Mouse (Mus musculus) hindbrain, embryonic 16.5 days (tissue): ENCODE data around the gene Smim7. TPM values are rescaled to one million over a fixed set of nuclear protein-coding genes. Genes with fewer than 3 reads are reported as not detected.

ENCODE experiments used
- ATAC-seq: fragments of 200-750 bp; cut with Nextera tagmentation; 2 replicates; pipeline ENCODE4 v1.8.0; 2017; ENCODE audit warnings: moderate TSS enrichment, moderate library complexity
- H3K27ac ChIP-seq: fragments of 300-500 bp; sonication (generic); 2 replicates; pipeline ENCODE4 v1.5.1; 2014; ENCODE audit warnings: low read depth, mild to moderate bottlenecking, control low read depth, low read length, moderate library complexity
- H3K27me3 ChIP-seq: fragments of 300-500 bp; sonication (generic); replicated peaks from 2 replicates; pipeline ENCODE4 v1.6.1; 2014; ENCODE audit warnings: low read length; ENCODE audit not compliant: control insufficient read depth, insufficient read depth
- H3K36me3 ChIP-seq: fragments of 300-500 bp; sonication (generic); 2 replicates; pipeline ENCODE4 v1.6.1; 2014; ENCODE audit warnings: mild to moderate bottlenecking, low read length, moderate library complexity, mixed read lengths; ENCODE audit not compliant: control insufficient read depth, insufficient read depth
- H3K4me1 ChIP-seq: fragments of 300-500 bp; sonication (generic); 2 replicates; pipeline ENCODE4 v1.6.1; 2014; ENCODE audit warnings: low read depth, low read length; ENCODE audit not compliant: control insufficient read depth, insufficient read depth
- H3K4me2 ChIP-seq: fragments of 300-500 bp; sonication (generic); 2 replicates; pipeline ENCODE4 v1.6.1; 2014; ENCODE audit warnings: mild to moderate bottlenecking, low read length, control low read depth, moderate library complexity
- H3K4me3 ChIP-seq: fragments of 300-500 bp; sonication (generic); 2 replicates; pipeline ENCODE4 v1.5.1; 2014; ENCODE audit warnings: mild to moderate bottlenecking, low read length, control low read depth, moderate library complexity
- H3K9ac ChIP-seq: fragments of 300-500 bp; sonication (generic); 2 replicates; pipeline ENCODE4 v1.6.1; 2014; ENCODE audit warnings: low read depth, mild to moderate bottlenecking, control low read depth, low read length, moderate library complexity
- H3K9me3 ChIP-seq: fragments of 300-500 bp; sonication (generic); 2 replicates; pipeline ENCODE4 v1.6.1; 2014; ENCODE audit warnings: mild to moderate bottlenecking, low read length, moderate library complexity; ENCODE audit not compliant: control insufficient read depth
- WGBS: fragments of 180-500 bp; shearing (Covaris S2); extraction: QIAGEN DNeasy Blood & Tissue Kit; methylation state at CpG from one replicate; pipeline ENCODE4 v1.1.7; 2014; 5-methylcytosine and 5-hydroxymethylcytosine counted together
- polyA plus RNA-seq: library from polyadenylated mRNA; unstranded; fragments of >200 nt; fragmentation: Nextera tagmentation; extraction: Ambion mirVana; gene quantifications from 2 replicates; pipeline ENCODE4 v1.2.1, GENCODE M21; 2015

Gene Smim7
- 123 and 127 TPM in 2 replicates for polyA plus RNA-seq

DNA sequence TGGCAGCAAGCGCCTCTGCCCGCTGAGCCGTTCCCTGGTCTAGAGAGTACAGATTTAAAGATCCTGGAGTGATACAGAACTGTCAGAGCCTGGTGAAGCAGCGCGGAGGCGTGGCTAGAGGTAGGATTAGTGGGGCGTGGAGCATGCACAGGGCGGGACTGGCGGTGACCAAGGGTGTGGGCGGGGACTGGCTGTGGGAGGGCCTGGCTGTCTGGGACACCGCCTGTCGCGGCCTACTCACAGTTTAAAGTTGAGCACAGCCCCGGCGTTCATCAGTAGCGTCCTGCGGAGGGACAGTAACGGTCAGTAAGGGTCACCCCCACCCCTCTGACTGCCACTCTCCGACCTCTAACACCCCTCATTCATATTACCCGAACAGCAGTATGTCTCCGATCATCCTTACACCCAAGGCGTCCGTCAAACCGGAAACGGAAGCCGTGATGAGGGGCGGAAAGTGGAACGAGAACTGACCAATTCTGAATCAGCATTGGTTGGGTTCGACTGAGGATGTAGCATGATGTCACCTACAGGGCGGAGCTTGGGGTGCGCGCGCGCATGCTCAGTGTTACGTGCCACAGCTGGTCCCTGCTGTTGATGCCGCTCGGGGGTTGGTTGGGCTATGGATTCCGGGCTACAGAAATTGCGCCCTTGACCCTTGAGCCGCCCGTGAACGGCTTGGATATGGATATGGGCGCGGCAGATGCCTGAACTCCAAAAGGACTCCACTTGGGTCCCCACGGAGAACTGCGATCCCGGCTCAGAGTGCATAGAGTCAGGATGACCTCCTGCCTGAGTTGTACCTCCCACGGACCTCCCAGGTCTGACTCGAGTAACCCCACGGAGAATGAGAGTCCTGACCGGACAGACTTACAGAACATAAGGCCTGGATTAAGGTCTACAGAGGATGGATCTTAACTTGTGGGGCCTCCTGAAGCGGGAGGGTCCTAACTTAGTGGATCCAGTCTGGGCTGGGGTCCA lies at the start of gene Smim7:
Smim7 (minus strand) TSS at position 456 of the 978 bp plus-strand sequence.
- WGBS: under 1% methylated on average over 52 of the region's 52 CpGs
- ATAC-seq: peak; percentile 96
- peak within 1 kb of the TSS; percentile 78 for H3K9ac ChIP-seq
- peaks cover 31% of the 10 kb centered on the region for H3K4me1 ChIP-seq
- H3K9me3 ChIP-seq: no peaks in the 10 kb centered on the region
- H3K27ac ChIP-seq: peak within 1 kb of the TSS; percentile 86
- H3K4me2 ChIP-seq: peak within 1 kb of the TSS; percentile 97
- H3K27me3 ChIP-seq: no peaks in the 10 kb centered on the region
- peaks cover 26% of the 10 kb centered on the region for H3K36me3 ChIP-seq
- peak within 1 kb of the TSS; percentile 63 for H3K4me3 ChIP-seq

GRCm38 (mm10) chr8:72590198-72590597 lies 19.3 kb upstream of the Smim7 start:
- no peaks in the 10 kb centered on the region for H3K9me3 ChIP-seq
- WGBS: 58% methylated on average over 2 of the region's 2 CpGs
- no peak for ATAC-seq

GRCm38 (mm10) chr8:72589286-72589685 lies 18.4 kb upstream of the Smim7 start:
- Histone ChIP-seq H3K4me1 (no peaks in the 10 kb centered on the region), H3K9ac (no peak overlapping the region), H3K9me3 (no peaks in the 10 kb centered on the region), H3K27ac (no peak overlapping the region), H3K27me3 (no peaks in the 10 kb centered on the region), H3K4me3 (no peak overlapping the region), H3K4me2 (no peak overlapping the region), H3K36me3 (no peaks in the 10 kb centered on the region)
- WGBS: 71% methylated on average over 7 of the region's 7 CpGs
- no peak for ATAC-seq

More at GRCm38 (mm10) chr8:72590198-72590597, 19.3 kb upstream of the Smim7 start:
- no peaks in the 10 kb centered on the region for H3K36me3 ChIP-seq
- H3K4me1 ChIP-seq: no peaks in the 10 kb centered on the region
- no peak overlapping the region for H3K27ac ChIP-seq
- no peak overlapping the region for H3K4me3 ChIP-seq
- H3K4me2 ChIP-seq: no peak overlapping the region
- no peak overlapping the region for H3K9ac ChIP-seq
- H3K27me3 ChIP-seq: no peaks in the 10 kb centered on the region

DNA sequence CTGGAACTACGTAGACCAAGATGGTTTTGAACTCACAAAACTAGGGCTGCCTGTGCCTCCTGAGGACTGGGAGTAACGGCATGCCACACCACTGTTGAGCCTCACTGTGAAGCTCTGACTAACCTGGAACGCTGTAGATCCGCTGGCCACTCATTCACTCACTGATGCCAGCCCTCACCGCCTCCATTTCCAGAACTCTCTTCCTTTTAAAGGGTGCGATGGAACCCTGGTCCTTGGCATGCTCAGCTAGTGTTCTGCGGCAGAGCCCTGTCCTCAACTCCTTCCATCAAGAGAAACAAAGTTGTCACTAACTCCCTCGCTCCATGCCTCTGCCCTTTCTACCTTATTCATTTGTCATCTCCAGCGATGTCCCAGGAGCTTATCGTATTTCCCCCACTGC lies 18.0 kb upstream of the Smim7 start:
- WGBS: 91% methylated on average over 10 of the region's 10 CpGs
- Histone ChIP-seq H3K9me3 (no peaks in the 10 kb centered on the region), H3K36me3 (no peaks in the 10 kb centered on the region), H3K27ac (no peak overlapping the region), H3K27me3 (no peaks in the 10 kb centered on the region), H3K4me1 (no peaks in the 10 kb centered on the region), H3K4me2 (no peak overlapping the region), H3K4me3 (no peak overlapping the region), H3K9ac (no peak overlapping the region)
- no peak for ATAC-seq

DNA sequence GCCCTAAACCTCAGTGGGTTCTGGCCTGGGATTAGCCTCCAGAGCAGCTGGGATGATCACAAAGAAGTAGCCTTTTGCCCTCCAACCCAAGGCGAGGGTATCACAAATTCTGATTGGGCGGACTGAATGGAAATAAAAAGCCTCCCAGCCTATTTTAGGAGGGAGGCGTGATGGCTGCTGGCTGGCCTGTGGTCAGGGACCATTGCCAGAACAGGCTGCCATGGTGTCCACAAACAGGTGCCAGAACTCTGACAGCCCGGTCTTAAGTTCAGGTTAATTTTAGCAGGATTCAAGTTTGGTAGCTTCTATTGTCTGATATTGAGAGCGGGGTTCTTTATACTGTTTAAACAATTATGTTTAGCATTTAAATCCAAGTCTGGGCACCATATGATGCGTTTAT lies 16.9 kb upstream of the Smim7 start:
- WGBS: 68% methylated on average over 6 of the region's 6 CpGs
- H3K4me1 ChIP-seq: no peaks in the 10 kb centered on the region
- no peaks in the 10 kb centered on the region for H3K36me3 ChIP-seq
- H3K4me3 ChIP-seq: no peak overlapping the region
- ATAC-seq: no peak
- no peak overlapping the region for H3K9ac ChIP-seq
- H3K27ac ChIP-seq: no peak overlapping the region
- no peaks in the 10 kb centered on the region for H3K27me3 ChIP-seq
- H3K9me3 ChIP-seq: no peaks in the 10 kb centered on the region
- H3K4me2 ChIP-seq: no peak overlapping the region

DNA sequence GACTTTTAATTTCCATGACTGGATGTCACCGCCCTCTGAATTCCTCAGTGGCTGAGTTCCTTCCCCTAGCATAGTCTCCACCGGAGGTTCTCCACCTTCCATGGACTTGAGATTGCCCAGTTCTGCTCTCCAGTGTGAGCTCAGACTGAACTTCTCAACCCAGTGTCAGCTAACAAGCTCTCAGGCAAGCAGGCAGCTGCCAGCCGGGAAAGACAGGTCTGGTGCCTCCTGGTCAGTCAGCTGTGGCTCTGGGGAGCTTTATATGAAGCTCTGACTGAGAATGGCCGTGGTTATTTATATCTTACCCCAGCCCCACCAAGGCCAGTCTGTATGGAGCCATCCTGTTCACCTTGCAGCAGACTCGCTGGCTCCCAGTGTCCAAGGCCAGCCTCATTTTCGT lies 13.5 kb upstream of the Smim7 start:
- Histone ChIP-seq H3K27ac (no peak overlapping the region), H3K9me3 (no peaks in the 10 kb centered on the region), H3K9ac (no peak overlapping the region), H3K4me2 (no peak overlapping the region), H3K27me3 (no peaks in the 10 kb centered on the region), H3K36me3 (0 out of 2 replicates have a peak, but pooled peaks cover 7% of the 10 kb centered on the region), H3K4me1 (no peaks in the 10 kb centered on the region), H3K4me3 (no peak overlapping the region)
- ATAC-seq: no peak
- WGBS: 83% methylated on average over 6 of the region's 6 CpGs

- Histone ChIP-seq H3K27me3 (no peaks in the 10 kb centered on the region), H3K9ac (no peak overlapping the region), H3K4me3 (no peak overlapping the region), H3K27ac (no peak overlapping the region), H3K4me1 (no peaks in the 10 kb centered on the region), H3K36me3 (0 out of 2 replicates have a peak, but pooled peaks cover 7% of the 10 kb centered on the region), H3K4me2 (no peak overlapping the region), H3K9me3 (no peaks in the 10 kb centered on the region)
- 81% methylated on average over 7 of the region's 7 CpGs for WGBS
- no peak for ATAC-seq
These were observed 12.3 kb upstream of the Smim7 start for GRCm38 (mm10) chr8:72583056-72583771.

DNA sequence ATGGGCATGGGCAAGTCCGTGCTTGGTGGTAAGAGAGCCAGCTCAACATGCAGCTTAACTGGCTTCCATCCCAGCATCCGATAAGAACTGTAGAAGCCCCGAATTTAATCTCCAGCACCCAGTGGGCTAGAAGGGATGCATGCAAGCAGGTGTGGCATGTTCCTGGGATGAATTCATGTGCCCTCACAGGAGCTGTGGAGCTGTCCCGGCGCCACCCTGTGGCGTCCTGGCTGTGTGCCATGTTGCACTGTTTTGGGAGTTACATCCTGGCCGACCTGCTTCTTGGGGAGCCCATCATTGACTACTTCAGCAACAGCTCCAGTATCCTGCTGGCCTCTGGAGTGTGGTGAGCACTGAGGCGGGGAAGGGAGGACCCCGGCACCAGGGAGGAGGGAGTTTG lies 8.5 kb upstream of the Smim7 start:
- Histone ChIP-seq H3K36me3 (0 out of 2 replicates have a peak, but pooled peaks cover 7% of the 10 kb centered on the region), H3K9me3 (no peaks in the 10 kb centered on the region), H3K4me1 (no peaks in the 10 kb centered on the region), H3K27me3 (no peaks in the 10 kb centered on the region), H3K9ac (no peak overlapping the region), H3K4me3 (no peak overlapping the region), H3K27ac (no peak overlapping the region), H3K4me2 (no peak overlapping the region)
- WGBS: 56% methylated on average over 9 of the region's 9 CpGs
- no peak for ATAC-seq

GRCm38 (mm10) chr8:72577941-72578340 lies 7.1 kb upstream of the Smim7 start:
- Histone ChIP-seq H3K36me3 (0 out of 2 replicates have a peak, but pooled peaks cover 7% of the 10 kb centered on the region), H3K27ac (no peak overlapping the region)
- 80% methylated on average over 1 of the region's 1 CpGs for WGBS

More at GRCm38 (mm10) chr8:72577941-72578340, 7.1 kb upstream of the Smim7 start:
- Histone ChIP-seq H3K9ac (no peak overlapping the region), H3K27me3 (no peaks in the 10 kb centered on the region), H3K4me3 (no peak overlapping the region), H3K4me2 (no peak overlapping the region), H3K4me1 (peaks cover 6% of the 10 kb centered on the region), H3K9me3 (no peaks in the 10 kb centered on the region)
- ATAC-seq: no peak
